Mouse (Mus musculus) spleen, adult 2 months (tissue): ENCODE measurements around the gene Aoc3.

ENCODE experiments used
- CTCF ChIP-seq: fragments of 200-500 bp; IDR thresholded peaks from 2 replicates; pipeline ENCODE4 v1.5.1; 2011; ENCODE audit warnings: mild to moderate bottlenecking, inconsistent platforms; ENCODE audit not compliant: insufficient read depth, insufficient read length, insufficient replicate concordance; ENCODE audit errors: extremely low read depth
- POLR2A ChIP-seq: fragments of 200-500 bp; IDR thresholded peaks from 2 replicates; pipeline ENCODE4 v1.6.1; 2011; ENCODE audit warnings: low read depth, low read length, inconsistent platforms

- TF ChIP-seq POLR2A (no peak), CTCF (no peak)
Observed at GRCm38 (mm10) chr11:101301299-101302003, 29.0 kb upstream of the Aoc3 start.
